Mouse (Mus musculus) midbrain, postnatal 0 days (tissue): ENCODE data around the gene Stx5a. TPM values are rescaled to one million over a fixed set of nuclear protein-coding genes. Genes with fewer than 3 reads are reported as not detected.

Experiments
- ATAC-seq: fragments of 200-750 bp; cut with Nextera tagmentation; 2 replicates; pipeline ENCODE4 v1.8.0; 2017; ENCODE audit warnings: moderate number of reproducible peaks, mild to moderate bottlenecking, moderate TSS enrichment, moderate library complexity; ENCODE audit not compliant: low FRiP score
- DNase-seq: peaks from one replicate; pipeline ENCODE4 v3.0.0-alpha.2; 2015; ENCODE audit warnings: low spot score
- H3K27ac ChIP-seq: fragments of 300-500 bp; sonication (generic); 2 replicates; pipeline ENCODE4 v1.5.1; 2014; ENCODE audit warnings: low read depth, mild to moderate bottlenecking, low read length, mixed read lengths
- H3K27me3 ChIP-seq: fragments of 300-500 bp; sonication (generic); 2 replicates; pipeline ENCODE4 v1.6.1; 2014; ENCODE audit warnings: low read length, control low read depth, mixed read lengths; ENCODE audit not compliant: insufficient read depth
- H3K36me3 ChIP-seq: fragments of 300-500 bp; sonication (generic); 2 replicates; pipeline ENCODE4 v1.6.1; 2014; ENCODE audit warnings: low read length, control low read depth, mixed read lengths; ENCODE audit not compliant: insufficient read depth
- H3K4me1 ChIP-seq: fragments of 300-500 bp; sonication (generic); 2 replicates; pipeline ENCODE4 v1.6.1; 2014; ENCODE audit warnings: mild to moderate bottlenecking, control low read depth, antibody characterized with exemption, low read length, mixed read lengths; ENCODE audit not compliant: insufficient read depth
- H3K4me2 ChIP-seq: fragments of 300-500 bp; sonication (generic); 2 replicates; pipeline ENCODE4 v1.6.1; 2014; ENCODE audit warnings: low read depth, mild to moderate bottlenecking, low read length, mixed read lengths; ENCODE audit not compliant: poor library complexity, severe bottlenecking
- H3K4me3 ChIP-seq: fragments of 300-500 bp; sonication (generic); 2 replicates; pipeline ENCODE4 v1.5.1; 2014; ENCODE audit warnings: low read depth, mild to moderate bottlenecking, low read length, moderate library complexity
- H3K9ac ChIP-seq: fragments of 300-500 bp; sonication (generic); replicated peaks from 2 replicates; pipeline ENCODE4 v1.6.1; 2014; ENCODE audit warnings: mild to moderate bottlenecking, low read length, moderate library complexity, mixed read lengths; ENCODE audit not compliant: poor library complexity, severe bottlenecking
- H3K9me3 ChIP-seq: fragments of 300-500 bp; sonication (generic); 2 replicates; pipeline ENCODE4 v1.6.1; 2016; ENCODE audit warnings: low read length, control low read depth
- CTCF ChIP-seq: IDR thresholded peaks from 2 replicates; pipeline ENCODE4 v1.5.1; 2016; ENCODE audit warnings: antibody characterized with exemption, mild to moderate bottlenecking
- WGBS: fragments of 180-500 bp; shearing (Covaris S2); extraction: QIAGEN DNeasy Blood & Tissue Kit; methylation state at CpG from one replicate; pipeline ENCODE4 v1.1.7; 2014; 5-methylcytosine and 5-hydroxymethylcytosine counted together
- polyA plus RNA-seq: library from polyadenylated mRNA; unstranded; fragments of >200 nt; fragmentation: Nextera tagmentation; extraction: Ambion mirVana; gene quantifications from 2 replicates; pipeline ENCODE4 v1.2.1, GENCODE M21; 2015
- total RNA-seq: library from RNA; depleted of rRNA; stranded (reverse); fragments of >200 nt; gene quantifications from 2 replicates; pipeline ENCODE4 v1.2.3, GENCODE M21; 2014

Stx5a gene
- total and polyA plus RNA-seq, 2 experiments from 2014 or later = 104 to 112 TPM

DNA sequence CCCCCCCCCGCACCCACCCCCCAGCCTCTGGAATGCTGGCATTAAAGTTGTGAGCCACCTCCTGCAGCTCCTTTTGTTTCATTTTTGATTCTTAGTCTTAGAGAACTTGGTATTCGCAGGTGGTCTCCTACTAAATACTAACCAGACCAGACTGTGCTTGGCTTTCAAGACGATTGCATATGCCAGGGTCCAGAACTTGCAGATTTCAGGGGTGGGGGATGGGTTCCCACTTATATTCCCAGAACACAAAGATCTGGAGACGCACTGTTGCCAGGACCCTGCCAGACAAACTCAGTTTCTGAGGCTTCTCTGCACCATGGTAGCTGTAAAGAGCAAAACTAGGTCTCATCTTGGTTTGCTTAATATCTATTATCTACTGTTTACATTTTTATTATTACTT, 37.6 kb upstream of the Stx5a start:
- Histone ChIP-seq H3K9me3 (no peaks in the 10 kb centered on the region), H3K4me2 (no peak overlapping the region), H3K36me3 (peaks cover 18% of the 10 kb centered on the region), H3K27ac (no peak overlapping the region), H3K4me1 (no peaks in the 10 kb centered on the region), H3K9ac (no peak overlapping the region), H3K27me3 (no peaks in the 10 kb centered on the region), H3K4me3 (no peak overlapping the region)
- 47% methylated on average over 4 of the region's 4 CpGs for WGBS
- TF ChIP-seq CTCF = no peak
- ATAC-seq (no peak), DNase-seq (no peak)

DNA sequence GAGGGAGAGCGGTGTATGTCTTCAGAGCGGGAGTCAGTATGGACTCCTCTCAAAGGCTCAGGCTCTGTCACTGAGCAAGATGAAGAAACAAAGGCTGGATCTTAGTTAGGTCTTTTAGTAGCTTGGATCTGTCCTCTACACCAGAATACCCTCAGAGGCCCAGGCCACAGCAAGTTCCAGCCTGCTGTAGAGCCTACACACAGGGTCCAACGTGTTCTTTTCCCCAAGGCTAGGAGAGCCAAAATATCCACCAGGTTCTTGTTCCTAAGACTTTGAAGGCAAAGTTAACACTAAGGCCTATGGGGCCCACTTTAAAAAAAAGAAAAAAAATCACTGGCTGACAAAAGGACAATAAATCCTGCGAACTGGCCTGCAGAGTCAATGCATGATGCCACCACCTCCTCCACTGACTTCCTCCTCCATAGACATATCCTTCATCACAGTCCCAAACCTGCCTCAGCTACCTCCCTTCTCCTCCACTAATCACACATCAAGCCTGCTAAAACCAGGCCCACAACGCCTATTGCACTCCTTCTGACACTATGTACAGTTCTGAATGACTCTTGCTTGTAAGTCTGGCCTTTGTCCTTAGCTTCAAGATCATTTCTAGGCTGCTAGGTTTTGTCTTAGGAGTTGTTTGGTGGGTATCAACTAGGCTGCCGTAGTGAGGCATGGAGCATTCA, 36.0 kb upstream of the Stx5a start:
- TF ChIP-seq CTCF = no peak
- DNase-seq (no peak), ATAC-seq (no peak)
- Histone ChIP-seq H3K4me1 (no peaks in the 10 kb centered on the region), H3K36me3 (peaks cover 34% of the 10 kb centered on the region), H3K27ac (no peak overlapping the region), H3K4me3 (no peak overlapping the region), H3K27me3 (no peaks in the 10 kb centered on the region), H3K4me2 (no peak overlapping the region), H3K9ac (no peak overlapping the region), H3K9me3 (no peaks in the 10 kb centered on the region)
- WGBS = 73% methylated on average over 6 of the region's 6 CpGs

DNA sequence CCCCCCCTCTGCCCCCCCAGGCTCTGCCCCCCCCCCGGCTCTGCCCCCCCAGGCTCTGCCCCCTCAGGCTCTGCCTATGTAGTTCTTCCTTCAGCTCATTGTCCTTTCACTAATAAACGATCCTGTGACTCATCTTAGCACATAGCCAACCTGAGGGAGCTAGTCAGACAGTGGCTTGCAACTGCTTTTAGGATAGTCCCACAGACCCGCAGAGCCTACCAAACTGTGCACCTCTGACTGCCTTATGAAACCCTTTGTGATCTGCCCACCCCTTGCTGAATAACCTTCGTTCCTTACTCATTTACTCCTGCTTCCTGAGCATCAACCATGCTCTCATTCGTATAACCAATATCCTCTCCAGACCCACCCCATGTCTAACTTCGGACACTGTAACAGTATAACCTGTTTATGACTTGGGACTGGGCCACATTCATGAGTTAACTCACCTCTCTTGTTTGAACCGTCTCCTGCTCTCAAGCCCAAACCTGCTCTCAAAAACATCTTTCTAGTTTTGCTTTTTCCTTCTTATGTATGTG, 35.0 kb upstream of the Stx5a start:
- no peak for TF ChIP-seq CTCF
- H3K9ac ChIP-seq = no peak overlapping the region
- no peak overlapping the region for H3K4me3 ChIP-seq
- ATAC-seq = no peak
- no peak overlapping the region for H3K4me2 ChIP-seq
- no peaks in the 10 kb centered on the region for H3K27me3 ChIP-seq
- no peaks in the 10 kb centered on the region for H3K4me1 ChIP-seq
- H3K36me3 ChIP-seq = peaks cover 38% of the 10 kb centered on the region
- WGBS = 87% methylated on average over 7 of the region's 7 CpGs
- no peak for DNase-seq
- no peak overlapping the region for H3K27ac ChIP-seq
- no peaks in the 10 kb centered on the region for H3K9me3 ChIP-seq

DNA sequence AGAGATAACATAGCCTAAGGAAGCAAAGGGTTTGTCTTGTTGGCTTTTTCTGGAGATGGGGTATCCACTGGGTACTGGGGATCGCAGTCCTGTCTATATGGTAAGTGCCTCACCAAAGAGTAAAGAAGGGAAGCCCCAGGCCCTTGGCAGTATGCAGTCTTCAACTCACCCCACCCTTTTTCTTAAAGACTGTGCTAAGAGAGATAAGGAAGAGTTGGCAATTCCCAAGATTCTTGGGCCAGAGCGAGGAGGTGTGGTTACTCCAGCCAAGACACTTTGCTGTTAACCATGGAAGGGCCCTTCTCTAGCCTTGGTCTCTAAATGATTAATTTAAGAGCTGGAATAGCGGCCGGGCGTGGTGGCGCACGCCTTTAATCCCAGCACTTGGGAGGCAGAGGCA, 34.3 kb upstream of the Stx5a start:
- no peak for ATAC-seq
- H3K36me3 ChIP-seq = peaks cover 38% of the 10 kb centered on the region
- DNase-seq = no peak

DNA sequence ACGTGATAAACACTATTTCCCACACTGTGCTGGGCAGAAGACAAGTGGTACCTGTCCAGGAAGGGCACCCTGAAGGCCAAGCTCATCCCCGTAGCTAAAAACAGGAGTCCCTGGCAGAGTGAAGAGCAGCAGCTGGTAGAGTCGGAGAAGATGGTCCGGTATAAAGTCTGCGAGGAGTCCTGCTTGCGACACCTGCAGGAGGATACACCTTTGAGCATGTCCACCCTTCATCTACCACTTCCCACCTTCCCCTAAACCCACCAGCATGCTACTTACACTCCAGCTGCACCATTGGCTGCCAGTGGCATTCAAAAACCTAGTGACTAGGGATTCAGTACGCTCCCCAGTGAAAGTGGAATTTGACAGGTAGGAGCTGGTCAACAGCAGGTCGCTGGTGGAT, 32.3 kb upstream of the Stx5a start:
- 94% methylated on average over 8 of the region's 8 CpGs for WGBS
- TF ChIP-seq CTCF = no peak
- no peak overlapping the region for H3K27ac ChIP-seq

More for the DNA sequence above, 34.3 kb upstream of the Stx5a start:
- Histone ChIP-seq H3K27ac (no peak overlapping the region), H3K4me1 (0 out of 2 replicates have a peak, but pooled peaks cover 3% of the 10 kb centered on the region), H3K9ac (no peak overlapping the region), H3K9me3 (no peaks in the 10 kb centered on the region), H3K4me3 (no peak overlapping the region), H3K27me3 (no peaks in the 10 kb centered on the region), H3K4me2 (no peak overlapping the region)
- TF ChIP-seq CTCF = no peak
- WGBS = 96% methylated on average over 7 of the region's 7 CpGs

DNA sequence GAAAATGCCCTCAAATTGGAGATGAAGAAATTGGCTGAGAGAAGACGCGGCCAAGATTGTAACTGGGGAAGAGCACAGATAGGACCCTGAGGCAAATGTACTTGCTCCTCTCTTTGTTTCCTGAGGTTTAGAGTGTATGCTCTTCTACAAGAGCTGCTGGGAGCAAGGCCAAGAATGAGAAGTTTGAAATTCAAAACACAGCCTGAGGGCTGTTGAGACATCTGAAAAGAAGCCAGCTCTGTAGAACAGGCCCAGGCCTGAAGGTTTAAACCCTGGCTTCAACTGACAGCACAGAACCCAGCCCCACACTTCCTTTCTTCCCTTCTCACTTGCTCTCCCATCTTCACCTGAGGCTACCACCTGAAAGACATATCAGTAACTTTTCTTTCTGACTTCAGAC, 31.2 kb upstream of the Stx5a start:
- Histone ChIP-seq H3K4me2 (no peak overlapping the region), H3K9ac (no peak overlapping the region), H3K4me1 (peaks cover 7% of the 10 kb centered on the region; the same call in 1 of the 2 replicates), H3K36me3 (peaks cover 38% of the 10 kb centered on the region), H3K9me3 (no peaks in the 10 kb centered on the region), H3K27me3 (no peaks in the 10 kb centered on the region), H3K27ac (peak overlapping the region; percentile 43; the same call in 1 of the 2 replicates), H3K4me3 (no peak overlapping the region)
- no peak for TF ChIP-seq CTCF
- WGBS = 69% methylated on average over 2 of the region's 2 CpGs
- no peak for ATAC-seq
- DNase-seq = peak; percentile 77

More for the DNA sequence above, 32.3 kb upstream of the Stx5a start:
- DNase-seq (no peak), ATAC-seq (no peak)
- H3K4me2 ChIP-seq = no peak overlapping the region
- no peaks in the 10 kb centered on the region for H3K9me3 ChIP-seq
- H3K27me3 ChIP-seq = no peaks in the 10 kb centered on the region
- H3K36me3 ChIP-seq = peaks cover 38% of the 10 kb centered on the region
- H3K4me1 ChIP-seq = peaks cover 7% of the 10 kb centered on the region; the same call in 1 of the 2 replicates
- no peak overlapping the region for H3K9ac ChIP-seq
- no peak overlapping the region for H3K4me3 ChIP-seq
